Mouse (Mus musculus): Measurements from ENCODE around the gene Dst. TPM values are rescaled to one million over a fixed set of nuclear protein-coding genes. Genes with fewer than 3 reads are reported as not detected.

The Dst gene
- total RNA-seq (2014; fragmentation: Nextera tagmentation): 0.49 and 0.81 TPM in 2 replicates
- total RNA-seq (2017): 0.31 and 0.78 TPM in 2 replicates

- ATAC-seq (replicated peaks; ENCODE audit: poor library complexity, severe bottlenecking): no peak
Measured at GRCm38 (mm10) chr1:33908191-33908962, at the start of gene Dst. Gene Dst (plus strand): TSS chr1:33908225.

GRCm38 (mm10) chr1:33869031-33869430, 39.0 kb upstream of the Dst start:
- ATAC-seq (replicated peaks; ENCODE audit: poor library complexity, severe bottlenecking): no peak

GRCm38 (mm10) chr1:33869437-33869836, 38.6 kb upstream of the Dst start:
- no peak; the same call in 1 of the 2 replicates for ATAC-seq (replicated peaks; ENCODE audit: poor library complexity, severe bottlenecking)

- no peak for ATAC-seq (replicated peaks; ENCODE audit: poor library complexity, severe bottlenecking)
Measured at GRCm38 (mm10) chr1:33873561-33873960, 34.5 kb upstream of the Dst start.

- ATAC-seq (replicated peaks; ENCODE audit: poor library complexity, severe bottlenecking): no peak
Measured at GRCm38 (mm10) chr1:33875691-33876090, 32.3 kb upstream of the Dst start.

- ATAC-seq (replicated peaks; ENCODE audit: poor library complexity, severe bottlenecking): peak; percentile 86
Measured at GRCm38 (mm10) chr1:33876416-33876815, 31.6 kb upstream of the Dst start.

- ATAC-seq (replicated peaks; ENCODE audit: poor library complexity, severe bottlenecking): no peak
Measured at GRCm38 (mm10) chr1:33878170-33878569, 29.9 kb upstream of the Dst start.

- peak; percentile 98 for ATAC-seq (replicated peaks; ENCODE audit: poor library complexity, severe bottlenecking)
Measured at GRCm38 (mm10) chr1:33883102-33883839, 24.8 kb upstream of the Dst start.

GRCm38 (mm10) chr1:33892784-33893183, 15.2 kb upstream of the Dst start:
- peak; percentile 58 for ATAC-seq (replicated peaks; ENCODE audit: poor library complexity, severe bottlenecking)

- no peak for ATAC-seq (replicated peaks; ENCODE audit: poor library complexity, severe bottlenecking)
Measured at GRCm38 (mm10) chr1:33896116-33896515, 11.9 kb upstream of the Dst start.

GRCm38 (mm10) chr1:33896666-33897065, 11.4 kb upstream of the Dst start:
- no peak for ATAC-seq (replicated peaks; ENCODE audit: poor library complexity, severe bottlenecking)

- ATAC-seq (replicated peaks; ENCODE audit: poor library complexity, severe bottlenecking): no peak
Measured at GRCm38 (mm10) chr1:33897426-33897825, 10.6 kb upstream of the Dst start.

- peak; percentile 56 for ATAC-seq (replicated peaks; ENCODE audit: poor library complexity, severe bottlenecking)
Measured at GRCm38 (mm10) chr1:33898373-33898772, 9.7 kb upstream of the Dst start.

- no peak for ATAC-seq (replicated peaks; ENCODE audit: poor library complexity, severe bottlenecking)
Measured at GRCm38 (mm10) chr1:33900175-33900574, 7.8 kb upstream of the Dst start.

- ATAC-seq (replicated peaks; ENCODE audit: poor library complexity, severe bottlenecking): peak; percentile 80
Measured at GRCm38 (mm10) chr1:33903587-33903986, 4.4 kb upstream of the Dst start.

GRCm38 (mm10) chr1:33906216-33906615, 1.8 kb upstream of the Dst start:
- ATAC-seq (replicated peaks; ENCODE audit: poor library complexity, severe bottlenecking): no peak

- no peak for ATAC-seq (replicated peaks; ENCODE audit: poor library complexity, severe bottlenecking)
Measured at GRCm38 (mm10) chr1:33906927-33907326, 1.1 kb upstream of the Dst start.

- ATAC-seq (replicated peaks; ENCODE audit: poor library complexity, severe bottlenecking): peak; percentile 42
Measured at GRCm38 (mm10) chr1:33907421-33908190, 419 bp upstream of the Dst start, which contains the start of gene Bend6. Gene Bend6 (minus strand): TSS chr1:33907816.

GRCm38 (mm10) chr1:33911589-33911988, 3.6 kb downstream of the Dst start:
- no peak for ATAC-seq (replicated peaks; ENCODE audit: poor library complexity, severe bottlenecking)

GRCm38 (mm10) chr1:33916554-33916953, 8.5 kb downstream of the Dst start:
- peak; percentile 58 for ATAC-seq (replicated peaks; ENCODE audit: poor library complexity, severe bottlenecking)

- ATAC-seq (replicated peaks; ENCODE audit: poor library complexity, severe bottlenecking): no peak
Measured at GRCm38 (mm10) chr1:33922975-33923374, 14.9 kb downstream of the Dst start.

Measured in granulocyte monocyte progenitor cell, adult 5-6 weeks (primary cell).